Mouse (Mus musculus): ENCODE results near the gene Dgcr8. TPM values are rescaled to one million over a fixed set of nuclear protein-coding genes. Genes with fewer than 3 reads are reported as not detected.

Dgcr8 gene
- polyA plus RNA-seq, 1 experiment from 2014 or later, result 40.9 TPM

DNA sequence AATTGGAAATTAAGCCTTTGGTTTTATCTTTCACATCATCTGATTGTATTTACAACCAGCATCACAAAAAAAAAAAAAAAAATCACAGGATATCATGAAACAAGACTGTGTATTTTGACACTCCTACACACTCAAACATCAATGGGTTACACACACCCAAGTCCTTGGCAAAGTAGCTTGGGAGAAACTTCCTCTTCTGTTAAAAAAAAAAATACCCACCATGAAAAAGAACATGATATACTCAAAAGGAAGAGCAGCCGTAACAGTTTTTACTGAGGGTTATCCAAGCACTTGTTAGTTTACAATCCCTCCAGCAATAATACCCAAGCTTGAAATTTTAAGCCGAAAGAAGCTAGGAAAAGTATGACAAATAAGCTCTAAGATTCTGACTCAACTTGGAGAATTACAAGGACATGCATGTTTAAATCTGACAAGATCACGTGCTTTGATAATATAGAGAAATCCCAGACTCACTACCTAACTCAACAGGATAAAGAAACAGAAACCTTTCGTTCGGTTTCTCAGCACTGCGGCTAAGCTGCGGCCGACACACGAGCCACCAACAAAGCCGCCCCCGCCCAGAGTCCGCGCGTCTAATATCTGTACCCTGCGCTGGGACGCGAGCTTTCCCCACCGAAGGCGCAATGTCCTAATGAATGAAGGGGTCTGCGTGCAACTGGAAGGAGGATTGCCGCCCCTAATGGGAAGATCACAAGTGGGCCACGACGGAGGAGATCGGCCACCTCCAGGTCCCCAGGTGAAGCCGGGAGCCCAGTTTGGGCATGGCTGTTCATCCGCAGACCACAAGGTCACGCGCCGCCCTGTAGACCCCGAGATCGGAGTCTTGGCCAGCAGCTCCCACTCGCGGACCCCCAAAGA is 41.3 kb downstream of the Dgcr8 start:
- WGBS, result under 1% methylated on average over 33 of the region's 33 CpGs
- H3K9me3 ChIP-seq (ENCODE audit: control insufficient read depth, low read length), result no peaks in the 10 kb centered on the region
- DNase-seq (ENCODE audit: low spot score), result no peak
- H3K27me3 ChIP-seq (ENCODE audit: control insufficient read depth, insufficient read depth, low read length), result no peaks in the 10 kb centered on the region
- peak overlapping the region; percentile 94 for H3K9ac ChIP-seq (ENCODE audit: low read length)
- H3K4me3 ChIP-seq (ENCODE audit: low read depth, low read length), result peak overlapping the region; percentile 91
- ATAC-seq (ENCODE audit: insufficient read depth, low FRiP score, low TSS enrichment), result peak; percentile 2; the same call in 1 of the 2 replicates
- H3K27ac ChIP-seq (ENCODE audit: low read depth, low read length), result peak overlapping the region; percentile 89
- peaks cover 29% of the 10 kb centered on the region for H3K36me3 ChIP-seq (ENCODE audit: control insufficient read depth, insufficient read depth, low read length)
- H3K4me1 ChIP-seq (ENCODE audit: control insufficient read depth, insufficient read depth, low read length), result peaks cover 23% of the 10 kb centered on the region
- peak overlapping the region; percentile 88 for H3K4me2 ChIP-seq (ENCODE audit: low read depth)

DNA sequence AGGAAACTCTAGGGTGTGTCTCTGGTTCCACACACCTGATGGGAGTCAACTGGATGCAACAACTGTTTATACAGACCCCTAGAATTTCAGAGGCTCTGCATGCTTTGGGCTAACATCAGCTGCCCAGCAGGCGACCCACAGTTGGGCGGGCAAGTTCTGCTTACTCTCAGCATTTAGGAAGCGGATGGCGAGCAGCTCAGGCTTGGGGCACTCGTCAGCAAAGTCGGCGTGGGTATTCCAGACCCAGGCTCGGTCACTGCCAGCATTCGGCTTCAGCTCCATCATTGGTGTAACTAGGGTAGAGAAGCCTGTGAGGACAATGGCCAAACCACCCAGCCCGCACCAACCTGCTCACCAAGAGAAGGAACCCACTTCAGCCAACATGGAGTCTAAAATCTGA is 47.5 kb downstream of the Dgcr8 start:
- no peaks in the 10 kb centered on the region for H3K27me3 ChIP-seq (ENCODE audit: control insufficient read depth, insufficient read depth, low read length)
- no peak overlapping the region for H3K9ac ChIP-seq (ENCODE audit: low read length)
- DNase-seq (ENCODE audit: low spot score) (no peak), ATAC-seq (ENCODE audit: insufficient read depth, low FRiP score, low TSS enrichment) (no peak)
- no peak overlapping the region for H3K4me3 ChIP-seq (ENCODE audit: low read depth, low read length)
- H3K4me1 ChIP-seq (ENCODE audit: control insufficient read depth, insufficient read depth, low read length), result peaks cover 4% of the 10 kb centered on the region
- peaks cover 23% of the 10 kb centered on the region for H3K36me3 ChIP-seq (ENCODE audit: control insufficient read depth, insufficient read depth, low read length)
- H3K9me3 ChIP-seq (ENCODE audit: control insufficient read depth, low read length), result no peaks in the 10 kb centered on the region
- no peak overlapping the region for H3K4me2 ChIP-seq (ENCODE audit: low read depth)
- no peak overlapping the region for H3K27ac ChIP-seq (ENCODE audit: low read depth, low read length)
- WGBS, result 94% methylated on average over 10 of the region's 10 CpGs

DNA sequence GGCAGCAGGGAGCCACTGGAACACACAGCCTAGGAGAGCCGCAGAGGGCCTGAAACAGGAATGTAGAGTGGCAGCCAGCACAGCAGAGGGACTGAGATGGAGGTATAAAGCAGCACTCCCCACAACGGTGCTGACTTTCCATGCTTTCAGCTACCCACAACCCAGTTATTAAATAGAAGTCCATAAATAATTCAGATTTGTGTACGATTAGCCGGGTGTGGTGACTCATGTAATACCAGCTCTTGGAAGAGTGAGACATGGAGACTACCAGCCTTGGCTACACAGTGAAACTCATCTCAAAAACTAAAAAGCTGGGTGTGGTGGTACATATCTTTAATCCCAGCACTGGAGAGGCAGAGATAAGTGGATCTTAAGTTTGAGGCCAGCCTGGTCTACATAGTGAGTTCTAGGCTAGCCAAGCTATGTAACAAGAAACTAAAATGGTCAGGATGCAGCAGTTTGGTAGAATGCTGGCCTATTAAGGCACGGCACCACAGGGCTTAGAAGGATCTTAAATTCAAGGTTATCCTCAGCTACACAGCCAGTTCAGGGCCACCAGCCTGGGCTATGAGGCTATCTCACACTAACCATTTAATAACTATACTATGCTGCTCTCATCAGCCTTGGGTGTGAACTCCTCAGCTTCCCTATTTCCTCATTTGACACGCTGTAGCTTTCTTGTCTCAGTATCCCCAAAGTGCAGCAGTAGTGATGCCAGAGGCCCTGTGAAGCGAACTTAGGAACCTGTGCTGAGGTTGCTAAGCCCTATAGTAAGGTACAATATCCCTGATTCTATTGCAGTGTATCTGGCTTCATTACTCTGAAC is 52.2 kb downstream of the Dgcr8 start:
- H3K36me3 ChIP-seq (ENCODE audit: control insufficient read depth, insufficient read depth, low read length), result peaks cover 7% of the 10 kb centered on the region
- no peaks in the 10 kb centered on the region for H3K27me3 ChIP-seq (ENCODE audit: control insufficient read depth, insufficient read depth, low read length)
- DNase-seq (ENCODE audit: low spot score) (no peak), ATAC-seq (ENCODE audit: insufficient read depth, low FRiP score, low TSS enrichment) (no peak)
- H3K4me1 ChIP-seq (ENCODE audit: control insufficient read depth, insufficient read depth, low read length), result peaks cover 5% of the 10 kb centered on the region
- WGBS, result 78% methylated on average over 7 of the region's 7 CpGs
- H3K27ac ChIP-seq (ENCODE audit: low read depth, low read length), result no peak overlapping the region
- no peak overlapping the region for H3K4me2 ChIP-seq (ENCODE audit: low read depth)
- no peak overlapping the region for H3K4me3 ChIP-seq (ENCODE audit: low read depth, low read length)
- H3K9me3 ChIP-seq (ENCODE audit: control insufficient read depth, low read length), result no peaks in the 10 kb centered on the region
- H3K9ac ChIP-seq (ENCODE audit: low read length), result no peak overlapping the region

DNA sequence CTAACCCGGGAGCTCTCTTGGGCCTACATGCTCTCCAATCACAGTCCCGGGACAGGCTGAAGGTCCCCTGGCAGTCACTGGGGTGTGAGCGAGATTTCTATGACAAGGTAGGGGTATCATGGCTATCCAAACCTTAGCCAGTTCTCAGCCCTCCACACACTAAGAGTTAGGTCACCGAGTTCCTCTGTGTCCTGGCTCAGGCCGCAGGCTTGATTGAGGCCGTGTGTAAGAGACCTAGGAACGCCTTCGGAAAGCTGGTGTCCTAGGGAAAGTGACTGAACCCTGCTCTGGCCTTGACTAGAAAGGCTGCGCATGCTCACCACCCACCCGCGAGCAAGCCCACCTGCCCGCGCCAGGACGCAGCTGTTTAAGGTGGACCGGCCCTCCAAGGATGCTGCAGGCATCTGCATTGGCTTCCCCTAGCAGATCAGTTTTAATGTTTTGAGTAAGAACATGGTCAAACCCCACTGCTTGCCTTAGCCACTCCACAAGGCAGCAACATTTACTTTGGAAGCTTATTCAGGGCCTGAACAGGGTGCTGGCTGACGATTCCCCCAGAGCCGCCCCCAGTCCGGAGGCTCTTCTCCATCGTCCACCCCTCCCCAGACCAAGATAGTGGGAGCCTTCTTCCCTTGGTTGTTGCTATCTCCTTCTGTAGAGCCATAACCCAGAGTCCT is 53.5 kb downstream of the Dgcr8 start:
- WGBS, result 5% methylated on average over 19 of the region's 19 CpGs

DNA sequence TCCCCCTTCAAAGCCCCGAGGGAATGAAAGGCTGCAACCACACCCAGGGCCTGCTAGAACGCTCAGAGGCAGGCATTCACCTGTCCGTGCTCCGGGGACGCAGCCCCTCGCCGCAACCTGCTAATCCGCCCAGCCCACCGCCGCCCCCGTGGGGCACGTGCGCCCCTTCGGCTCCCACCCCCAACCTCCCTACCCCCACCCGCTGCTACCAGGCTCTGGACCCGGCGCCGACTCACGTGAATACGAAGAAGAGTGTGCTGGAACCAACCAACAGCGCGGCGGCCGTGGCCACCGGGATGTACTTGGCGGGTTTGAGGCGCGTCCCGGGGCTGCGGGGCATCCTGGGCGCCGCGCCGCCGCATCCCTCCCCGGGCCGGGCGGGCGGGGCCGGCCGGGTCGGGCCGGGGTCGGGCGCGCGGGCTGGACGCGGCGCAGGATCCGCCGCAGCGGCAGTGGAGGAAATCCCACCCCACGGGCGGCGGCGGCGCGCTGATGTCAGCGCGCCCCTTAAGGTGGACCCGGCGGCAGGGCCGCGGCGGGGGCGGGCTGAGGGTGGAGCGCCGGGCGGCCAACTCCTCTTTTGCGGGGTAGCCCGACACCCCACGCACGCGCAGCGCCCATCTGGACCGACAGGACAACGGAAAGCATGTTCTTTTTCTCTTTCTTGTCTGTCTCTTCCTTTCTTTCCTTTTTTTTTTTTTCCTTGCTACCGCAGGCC is 54.2 kb downstream of the Dgcr8 start, which contains the start of gene Zdhhc8:
Gene Zdhhc8 (minus strand): TSS at position 466 of the 718 bp plus-strand sequence.
- under 1% methylated on average over 55 of the region's 79 CpGs for WGBS
- H3K9ac ChIP-seq (ENCODE audit: low read length), result peak within 1 kb of the TSS; percentile 72
- peak within 1 kb of the TSS; percentile 60 for H3K4me2 ChIP-seq (ENCODE audit: low read depth)
- peak within 1 kb of the TSS; percentile 75 for H3K4me3 ChIP-seq (ENCODE audit: low read depth, low read length)
- no peaks in the 10 kb centered on the region for H3K36me3 ChIP-seq (ENCODE audit: control insufficient read depth, insufficient read depth, low read length)
- peak within 1 kb of the TSS; percentile 80 for H3K27ac ChIP-seq (ENCODE audit: low read depth, low read length)
- peaks cover 5% of the 10 kb centered on the region for H3K4me1 ChIP-seq (ENCODE audit: control insufficient read depth, insufficient read depth, low read length)
- DNase-seq (ENCODE audit: low spot score) (peak; percentile 81), ATAC-seq (ENCODE audit: insufficient read depth, low FRiP score, low TSS enrichment) (peak; percentile 71)
- no peaks in the 10 kb centered on the region for H3K27me3 ChIP-seq (ENCODE audit: control insufficient read depth, insufficient read depth, low read length)
- H3K9me3 ChIP-seq (ENCODE audit: control insufficient read depth, low read length), result no peaks in the 10 kb centered on the region

More for the DNA sequence above, 53.5 kb downstream of the Dgcr8 start:
- H3K4me1 ChIP-seq (ENCODE audit: control insufficient read depth, insufficient read depth, low read length), result peaks cover 5% of the 10 kb centered on the region
- peak overlapping the region; percentile 80 for H3K27ac ChIP-seq (ENCODE audit: low read depth, low read length)
- H3K9me3 ChIP-seq (ENCODE audit: control insufficient read depth, low read length), result no peaks in the 10 kb centered on the region
- H3K9ac ChIP-seq (ENCODE audit: low read length), result peak overlapping the region; percentile 72
- peak overlapping the region; percentile 75 for H3K4me3 ChIP-seq (ENCODE audit: low read depth, low read length)
- H3K36me3 ChIP-seq (ENCODE audit: control insufficient read depth, insufficient read depth, low read length), result peaks cover 1% of the 10 kb centered on the region
- peak; percentile 57 for ATAC-seq (ENCODE audit: insufficient read depth, low FRiP score, low TSS enrichment)
- H3K27me3 ChIP-seq (ENCODE audit: control insufficient read depth, insufficient read depth, low read length), result no peaks in the 10 kb centered on the region
- peak overlapping the region; percentile 60 for H3K4me2 ChIP-seq (ENCODE audit: low read depth)
- peak; percentile 71 for DNase-seq (ENCODE audit: low spot score)

DNA sequence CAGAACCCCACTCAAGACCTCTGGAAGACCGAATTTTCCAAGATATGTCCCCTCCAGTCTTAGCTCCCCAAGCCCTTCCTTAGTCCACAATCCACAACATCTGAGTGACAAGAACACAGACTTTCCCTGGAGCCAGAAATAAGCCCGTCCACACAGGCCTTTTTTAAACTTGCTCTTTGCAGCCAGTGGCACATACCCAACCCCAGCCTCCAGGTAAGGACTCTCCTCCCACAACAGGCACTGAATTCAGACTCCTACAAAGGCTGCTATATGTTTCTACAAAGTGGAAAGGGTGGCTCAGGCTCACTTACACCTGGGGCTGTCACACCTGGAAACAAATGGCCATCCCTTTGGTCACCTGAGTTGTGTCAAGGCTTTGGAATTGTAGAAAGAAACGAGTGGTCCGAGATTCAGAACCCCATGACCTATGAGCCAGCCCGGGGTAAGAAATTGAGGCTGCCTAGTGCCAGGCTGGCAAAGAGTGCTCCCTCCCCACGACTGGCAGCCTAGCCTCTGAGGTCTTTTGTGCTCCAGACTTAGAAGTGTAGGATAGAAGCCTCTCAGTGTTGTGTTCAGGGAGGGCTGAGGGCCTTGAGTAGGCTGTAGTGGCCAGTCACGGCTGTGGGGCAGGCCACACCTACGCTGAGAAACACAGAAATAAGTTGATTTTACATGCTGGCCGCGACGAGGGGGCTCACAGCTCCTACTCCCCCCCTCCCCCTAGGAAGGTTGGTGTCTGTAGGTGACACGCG is 55.0 kb downstream of the Dgcr8 start:
- H3K4me1 ChIP-seq (ENCODE audit: control insufficient read depth, insufficient read depth, low read length), result peaks cover 5% of the 10 kb centered on the region
- ATAC-seq (ENCODE audit: insufficient read depth, low FRiP score, low TSS enrichment), result no peak
- no peak overlapping the region for H3K27ac ChIP-seq (ENCODE audit: low read depth, low read length)
- H3K4me3 ChIP-seq (ENCODE audit: low read depth, low read length), result peak overlapping the region; percentile 75
- H3K36me3 ChIP-seq (ENCODE audit: control insufficient read depth, insufficient read depth, low read length), result no peaks in the 10 kb centered on the region; the same call in 1 of the 2 replicates
- peak overlapping the region; percentile 72 for H3K9ac ChIP-seq (ENCODE audit: low read length)
- DNase-seq (ENCODE audit: low spot score), result no peak
- H3K27me3 ChIP-seq (ENCODE audit: control insufficient read depth, insufficient read depth, low read length), result no peaks in the 10 kb centered on the region
- WGBS, result 21% methylated on average over 13 of the region's 13 CpGs
- H3K4me2 ChIP-seq (ENCODE audit: low read depth), result peak overlapping the region; percentile 60
- no peaks in the 10 kb centered on the region for H3K9me3 ChIP-seq (ENCODE audit: control insufficient read depth, low read length)

DNA sequence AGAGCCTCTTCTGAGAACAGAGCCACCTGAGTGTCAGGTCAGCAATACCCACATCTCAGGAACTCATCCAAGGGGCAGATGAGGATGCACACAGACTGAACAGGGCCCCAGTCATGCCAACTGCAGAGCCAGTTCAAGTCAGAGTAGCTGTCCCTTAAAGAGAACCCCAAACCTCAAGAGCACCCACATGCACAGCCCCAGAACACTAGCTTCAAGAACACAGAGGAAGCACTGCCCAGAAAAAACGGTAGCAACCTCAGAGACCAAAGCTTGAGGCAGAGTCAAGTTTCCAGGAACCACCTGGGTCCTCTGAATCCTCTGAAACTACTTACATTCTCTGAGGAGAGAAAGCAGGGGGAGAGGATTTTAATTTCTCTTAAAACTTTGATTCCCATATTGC is 55.6 kb downstream of the Dgcr8 start:
- DNase-seq (ENCODE audit: low spot score), result no peak
- Histone ChIP-seq H3K4me1 (ENCODE audit: control insufficient read depth, insufficient read depth, low read length) (peaks cover 5% of the 10 kb centered on the region), H3K9me3 (ENCODE audit: control insufficient read depth, low read length) (no peaks in the 10 kb centered on the region), H3K27ac (ENCODE audit: low read depth, low read length) (no peak overlapping the region), H3K36me3 (ENCODE audit: control insufficient read depth, insufficient read depth, low read length) (no peaks in the 10 kb centered on the region; the same call in 1 of the 2 replicates), H3K4me2 (ENCODE audit: low read depth) (no peak overlapping the region), H3K9ac (ENCODE audit: low read length) (no peak overlapping the region), H3K27me3 (ENCODE audit: control insufficient read depth, insufficient read depth, low read length) (no peaks in the 10 kb centered on the region), H3K4me3 (ENCODE audit: low read depth, low read length) (no peak overlapping the region)
- ATAC-seq (ENCODE audit: insufficient read depth, low FRiP score, low TSS enrichment), result no peak
- 60% methylated on average over 1 of the region's 1 CpGs for WGBS
